Mouse (Mus musculus) liver, adult 2 months (tissue): ENCODE measurements at regions not wholly inside any gene's neighbourhood (a gene's known extent, or its start where the extent isn't known, plus 50 kb on each side); places are given as distances from the start of the nearest gene placed in this dataset.

ENCODE experiments used
- CTCF ChIP-seq: fragments of 200-500 bp; IDR thresholded peaks from 2 replicates; pipeline ENCODE4 v1.5.1; 2011; ENCODE audit warnings: low read depth, low read length, control low read depth
- POLR2A ChIP-seq: fragments of 200-500 bp; IDR thresholded peaks from 2 replicates; pipeline ENCODE4 v1.6.1; 2011; ENCODE audit warnings: low read length, control low read depth; ENCODE audit not compliant: insufficient read depth; ENCODE audit errors: extremely low read depth

DNA sequence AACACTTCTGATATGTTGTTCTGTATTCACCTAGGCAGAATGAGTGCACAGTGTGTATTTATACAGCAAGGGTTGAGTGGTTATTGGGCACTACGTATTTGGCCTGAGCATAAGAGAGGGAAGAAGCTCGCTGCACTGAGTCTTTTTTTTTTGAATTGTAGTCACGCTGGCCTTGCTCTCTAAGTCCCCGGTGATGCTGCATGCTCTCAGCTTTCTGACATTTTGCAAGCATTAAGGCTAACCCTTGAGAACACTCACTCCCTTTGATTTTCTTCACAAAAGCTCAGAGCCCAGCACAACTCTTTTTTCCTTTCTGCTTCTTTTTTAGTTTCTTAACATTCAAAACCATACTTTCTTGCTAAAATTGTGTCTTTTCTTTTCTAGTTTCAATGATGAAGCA, 575.1 kb downstream of the Gabrg2 start:
- TF ChIP-seq CTCF (no peak), POLR2A (no peak)
